Mouse (Mus musculus) frontal cortex, adult (tissue): ENCODE measurements at regions not wholly inside any gene's neighbourhood (a gene's known extent, or its start where the extent isn't known, plus 50 kb on each side); places are given as distances from the start of the nearest gene placed in this dataset.

ENCODE experiments used
- ATAC-seq: cut with Nextera tagmentation; 2 replicates; pipeline ENCODE4 v1.9.2; 2017; ENCODE audit warnings: mild to moderate bottlenecking, moderate library complexity, mixed read lengths; ENCODE audit not compliant: low TSS enrichment

GRCm38 (mm10) chr6:14407754-14408153, 347.3 kb downstream of the Ppp1r3a start:
- no peak for ATAC-seq

GRCm38 (mm10) chr6:14358280-14358679, 396.8 kb downstream of the Ppp1r3a start:
- peak; percentile 85 for ATAC-seq
